Mouse (Mus musculus): ENCODE results near the gene Ccdc39.

Gene Ccdc39

DNA sequence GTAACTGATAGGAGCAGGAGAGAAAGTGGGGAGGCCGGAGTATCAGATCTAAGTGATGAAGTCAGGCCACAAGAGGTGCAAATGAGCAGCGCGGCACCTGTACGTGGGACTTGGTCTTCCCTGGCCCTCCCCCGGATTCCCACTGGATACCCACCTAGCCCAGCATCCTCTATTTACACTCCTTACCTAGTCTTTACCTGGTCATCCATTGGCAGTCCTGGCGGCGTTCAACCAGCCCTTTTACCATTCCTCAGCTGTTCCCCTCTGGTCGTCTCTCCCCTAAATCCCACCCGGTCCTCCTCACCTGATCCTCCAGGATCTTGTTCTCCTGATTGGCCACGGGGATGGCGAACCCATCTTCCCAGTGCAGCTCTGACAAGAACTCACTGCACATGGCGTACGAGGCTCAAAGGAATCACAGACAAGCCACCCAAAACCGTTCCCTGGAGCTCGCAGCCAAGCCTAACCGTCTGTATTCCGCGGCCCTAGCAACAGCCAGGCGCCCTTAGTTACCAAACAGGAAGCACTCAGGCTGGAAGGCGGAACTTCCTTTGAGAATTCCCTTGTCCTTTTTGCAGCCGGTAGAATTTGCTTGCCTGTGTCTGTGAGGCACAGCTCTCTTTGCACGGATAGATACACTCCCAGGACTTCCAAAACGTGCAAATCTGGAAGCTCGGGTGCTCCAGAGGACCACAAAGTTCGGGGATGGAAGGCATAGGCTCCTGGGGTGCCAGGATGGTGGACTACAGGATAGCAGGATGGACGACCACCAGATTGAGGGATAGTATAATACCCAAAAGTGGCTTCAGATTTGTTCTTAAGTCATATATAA, at the start of gene Ccdc39:
Gene Ccdc39 (minus strand): TSS at position 510 of the 832 bp plus-strand sequence.
- peak; percentile 86 for DNase-seq

DNA sequence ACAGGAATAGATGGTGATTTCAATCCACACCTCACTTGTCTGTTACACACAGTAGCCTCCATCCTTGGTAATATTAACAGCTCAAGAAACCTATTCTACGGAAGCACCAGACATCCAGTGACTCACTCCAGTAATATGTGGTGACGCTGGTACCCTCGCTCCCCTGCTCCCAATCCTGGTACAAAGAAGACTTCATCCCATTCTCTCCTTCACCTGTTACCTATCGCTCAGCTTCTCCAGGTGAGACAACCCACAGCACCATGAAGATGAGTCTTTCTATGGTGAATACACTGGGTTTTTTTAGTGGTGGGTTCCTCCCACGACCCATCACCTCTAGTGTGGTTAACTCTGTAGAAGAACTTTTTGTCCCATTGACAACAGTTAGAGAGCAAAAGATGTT, 49.3 kb upstream of the Ccdc39 start:
- DNase-seq, result no peak

- no peak for DNase-seq
These were observed 43.3 kb upstream of the Ccdc39 start for GRCm38 (mm10) chr3:33887438-33887837.

DNA sequence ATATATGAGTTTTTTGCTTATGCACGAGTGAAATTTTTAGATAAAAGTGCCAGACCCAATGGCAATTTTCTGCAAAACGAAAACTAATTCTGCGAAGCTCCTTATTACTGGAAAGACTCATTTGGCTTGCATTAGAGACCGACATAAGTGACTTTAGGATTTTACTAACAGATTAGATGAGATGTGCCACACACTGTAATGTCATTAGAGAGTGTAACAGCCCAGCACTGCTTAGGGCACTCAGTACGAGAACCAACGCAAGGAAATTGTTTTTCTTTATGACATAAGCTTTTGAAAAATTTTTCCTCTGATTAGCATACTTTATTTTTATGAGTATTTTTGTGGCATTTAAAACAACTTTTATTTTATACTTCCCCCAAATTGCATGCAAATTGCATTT, 39.0 kb upstream of the Ccdc39 start:
- no peak for DNase-seq

- no peak for DNase-seq
These were observed 38.6 kb upstream of the Ccdc39 start for GRCm38 (mm10) chr3:33882695-33883094.

GRCm38 (mm10) chr3:33878661-33879060, 34.6 kb upstream of the Ccdc39 start:
- no peak for DNase-seq

GRCm38 (mm10) chr3:33874456-33875286, 30.6 kb upstream of the Ccdc39 start:
- DNase-seq, result no peak

- no peak for DNase-seq
These were observed 29.7 kb upstream of the Ccdc39 start for GRCm38 (mm10) chr3:33873837-33874236.

DNA sequence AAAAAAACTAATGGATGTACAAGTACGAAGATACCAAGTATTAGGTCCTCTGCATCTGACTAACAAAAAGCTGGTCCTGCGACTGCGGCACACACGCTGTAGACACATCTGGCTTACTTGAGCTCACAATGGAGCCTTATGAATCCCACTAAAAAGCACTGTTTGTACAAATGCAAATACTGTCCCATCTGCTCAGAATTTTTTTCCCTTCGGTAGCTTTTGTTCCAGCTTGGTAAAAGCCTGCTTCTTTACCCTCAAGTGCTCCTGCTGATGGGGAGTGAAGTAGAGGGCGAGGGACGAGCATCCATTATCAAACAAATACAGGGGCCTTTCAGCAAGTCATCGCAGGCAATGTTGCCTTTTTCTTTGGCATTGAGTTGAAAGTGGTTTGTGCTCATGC, 29.3 kb upstream of the Ccdc39 start:
- no peak for DNase-seq

GRCm38 (mm10) chr3:33864000-33864540, 20.0 kb upstream of the Ccdc39 start:
- DNase-seq, result no peak

DNA sequence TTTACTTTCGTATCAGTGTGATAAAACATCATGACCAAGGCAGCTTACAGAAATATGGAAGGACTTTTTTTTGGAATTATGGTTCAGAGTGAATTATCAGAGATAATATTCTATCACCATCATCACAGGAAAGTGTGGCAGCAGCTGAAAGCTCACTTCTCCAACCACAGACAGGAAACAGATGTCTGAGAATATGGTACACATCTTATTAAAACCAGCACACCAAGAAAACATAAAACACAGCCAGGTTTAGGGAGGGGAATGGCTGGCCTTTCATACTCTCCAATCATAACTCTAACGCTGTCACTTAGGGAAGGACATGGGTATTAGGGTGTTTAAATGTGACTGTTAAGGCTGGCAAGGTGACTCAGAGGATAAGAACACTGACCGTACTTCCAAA, 14.8 kb upstream of the Ccdc39 start:
- no peak for DNase-seq

GRCm38 (mm10) chr3:33853062-33853461, 9.0 kb upstream of the Ccdc39 start:
- no peak for DNase-seq

DNA sequence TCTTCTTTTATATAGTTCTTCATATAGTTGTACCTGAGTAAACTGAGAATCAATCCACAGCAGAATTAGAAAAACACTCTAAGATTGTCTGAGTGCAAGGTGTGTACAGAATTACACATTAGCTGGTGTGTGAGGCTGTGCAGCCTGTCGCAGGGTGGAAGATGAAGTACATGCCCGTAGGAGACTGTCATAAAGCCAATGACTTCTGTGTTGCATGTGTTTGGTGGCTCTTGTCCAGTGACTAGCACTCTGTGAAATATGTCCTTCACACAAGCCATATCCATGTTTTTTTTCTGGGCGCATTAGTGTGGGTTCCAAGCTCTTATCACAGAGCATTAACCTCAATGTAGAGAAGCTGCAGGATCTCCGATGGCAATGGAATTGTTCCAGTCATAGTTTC, 6.7 kb upstream of the Ccdc39 start:
- DNase-seq, result no peak

- DNase-seq, result no peak
These were observed 2.5 kb upstream of the Ccdc39 start for GRCm38 (mm10) chr3:33846639-33847038.

DNA sequence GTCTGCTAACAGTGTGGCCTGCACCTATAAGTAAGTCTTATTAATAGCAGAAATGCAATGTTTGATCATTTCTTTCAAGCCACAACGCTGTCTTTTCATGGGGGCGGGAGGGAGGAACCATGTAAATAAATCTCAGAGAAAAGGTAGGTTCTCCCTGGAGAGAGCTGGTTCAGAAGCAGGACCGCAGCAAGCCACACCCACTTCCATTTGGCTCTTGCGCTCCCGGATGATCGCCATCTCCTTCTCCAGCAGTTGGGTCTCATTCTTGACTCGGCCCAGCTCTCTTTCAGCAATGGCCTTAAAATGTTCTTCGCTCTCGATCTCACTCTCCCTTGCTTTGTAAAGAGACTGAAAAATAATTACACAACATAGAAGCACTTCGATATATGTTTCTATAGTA, 5.2 kb downstream of the Ccdc39 start:
- DNase-seq, result peak; percentile 11

DNA sequence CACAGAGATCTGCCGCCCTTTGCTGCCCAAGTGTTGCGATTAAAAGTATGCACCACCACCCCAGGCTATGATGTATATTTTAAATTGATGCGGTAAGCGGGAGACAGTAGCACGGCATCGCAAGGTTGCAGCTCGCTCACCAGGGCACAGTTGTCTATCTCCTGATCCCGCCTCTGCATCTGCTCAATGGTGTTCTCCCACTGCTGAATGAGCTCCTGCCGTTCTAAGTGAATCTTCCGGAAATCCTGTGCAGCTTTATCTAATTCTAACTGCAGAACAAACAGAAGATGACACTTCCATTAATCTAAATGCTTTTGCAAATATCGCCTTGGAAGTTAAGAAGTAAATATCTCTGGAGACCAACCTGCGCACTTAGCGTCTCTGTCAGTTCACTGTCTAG, 7.5 kb downstream of the Ccdc39 start:
- DNase-seq, result no peak

- no peak for DNase-seq
These were observed 11.8 kb downstream of the Ccdc39 start for GRCm38 (mm10) chr3:33832351-33832750.

DNA sequence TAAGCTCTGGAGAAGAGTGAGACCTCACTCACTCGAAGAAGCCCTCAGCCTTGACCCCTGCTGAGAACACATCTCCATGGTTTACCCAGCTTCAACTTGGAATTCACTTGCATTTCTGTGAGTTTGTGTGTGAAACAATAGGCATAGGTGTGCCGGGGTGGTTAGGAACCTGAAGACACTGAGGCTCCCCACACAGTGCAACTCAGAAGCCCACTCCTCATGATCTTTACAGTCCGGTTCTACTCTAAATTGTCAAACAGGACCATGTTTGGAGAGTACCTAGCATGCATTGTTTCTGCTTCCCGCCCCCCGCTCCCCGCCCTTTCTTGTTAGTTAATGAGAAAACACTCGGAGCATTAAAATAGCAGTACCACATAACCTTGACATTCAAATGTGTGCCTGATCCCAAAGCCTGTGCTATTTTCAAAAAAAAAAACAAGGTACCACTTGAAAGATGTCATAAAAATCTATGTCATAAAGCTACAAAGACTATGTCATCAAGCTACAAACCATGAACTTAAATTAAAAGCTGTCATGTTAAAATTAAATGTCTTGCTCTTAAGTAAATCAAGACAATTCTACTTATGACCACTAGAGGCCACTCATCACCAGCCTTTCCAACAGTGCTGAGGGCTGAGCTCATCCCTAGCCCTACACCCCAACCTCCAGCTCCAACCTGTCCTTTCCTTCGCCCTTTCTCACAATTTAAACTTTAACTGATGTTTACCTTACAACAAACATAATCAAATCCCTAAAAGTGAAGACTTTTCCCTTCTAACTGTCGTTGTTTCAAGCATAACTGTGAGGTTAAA, 19.8 kb downstream of the Ccdc39 start:
- DNase-seq, result peak; percentile 57

DNA sequence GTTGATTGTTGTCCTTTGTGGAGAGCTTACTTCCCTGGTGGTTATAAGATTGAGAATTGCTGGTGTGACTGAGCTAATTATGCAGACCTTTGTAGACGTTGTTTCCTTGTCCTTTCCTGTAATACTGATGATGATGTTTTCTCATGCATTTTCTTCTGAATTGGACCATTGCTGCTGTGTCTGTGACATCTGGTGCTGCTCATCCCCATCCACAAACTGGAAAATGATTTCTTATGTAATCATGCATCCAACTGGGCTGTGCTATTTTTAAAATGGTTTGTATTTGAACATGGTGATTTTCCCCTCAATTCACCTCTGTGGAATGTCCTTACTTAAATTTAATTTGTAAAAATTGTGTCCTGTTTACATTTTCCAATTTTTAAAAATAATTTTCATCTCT, 37.0 kb downstream of the Ccdc39 start:
- no peak for DNase-seq

GRCm38 (mm10) chr3:33800513-33800820, 43.6 kb downstream of the Ccdc39 start:
- DNase-seq, result no peak

GRCm38 (mm10) chr3:33799617-33800512, 44.2 kb downstream of the Ccdc39 start, which contains the start of gene Ttc14:
TSS of gene Ttc14 (plus strand) at chr3:33799832.
- peak; percentile 99 for DNase-seq

- DNase-seq, result no peak
These were observed 53.1 kb downstream of the Ccdc39 start for GRCm38 (mm10) chr3:33790975-33791374.
